Mouse (Mus musculus) intestine, postnatal 0 days (tissue): ENCODE measurements around the gene Togaram2. TPM values are rescaled to one million over a fixed set of nuclear protein-coding genes. Genes with fewer than 3 reads are reported as not detected.

Experiments used
- ATAC-seq: fragments of 200-750 bp; cut with Nextera tagmentation; 2 replicates; pipeline ENCODE4 v1.8.0; 2017; ENCODE audit warnings: mild to moderate bottlenecking, moderate TSS enrichment, moderate library complexity
- H3K27ac ChIP-seq: fragments of 300-500 bp; sonication (generic); 2 replicates; pipeline ENCODE4 v1.5.1; 2014; ENCODE audit warnings: mild to moderate bottlenecking, low read depth, low read length, moderate library complexity
- H3K27me3 ChIP-seq: fragments of 300-500 bp; sonication (generic); replicated peaks from 2 replicates; pipeline ENCODE4 v1.6.1; 2014; ENCODE audit warnings: low read length, mixed read lengths; ENCODE audit not compliant: control insufficient read depth, insufficient read depth
- H3K36me3 ChIP-seq: fragments of 300-500 bp; sonication (generic); 2 replicates; pipeline ENCODE4 v1.6.1; 2014; ENCODE audit warnings: mild to moderate bottlenecking, moderate library complexity; ENCODE audit not compliant: control insufficient read depth, insufficient read depth
- H3K4me1 ChIP-seq: fragments of 300-500 bp; sonication (generic); replicated peaks from 2 replicates; pipeline ENCODE4 v1.6.1; 2014; ENCODE audit warnings: antibody characterized with exemption, low read length, mixed read lengths; ENCODE audit not compliant: control insufficient read depth, insufficient read depth
- H3K4me2 ChIP-seq: fragments of 300-500 bp; sonication (generic); replicated peaks from 2 replicates; pipeline ENCODE4 v1.6.1; 2014; ENCODE audit warnings: low read depth, mild to moderate bottlenecking, moderate library complexity
- H3K4me3 ChIP-seq: fragments of 300-500 bp; sonication (generic); 2 replicates; pipeline ENCODE4 v1.5.1; 2014; ENCODE audit warnings: low read depth, low read length
- H3K9ac ChIP-seq: fragments of 300-500 bp; sonication (generic); 2 replicates; pipeline ENCODE4 v1.6.1; 2014; ENCODE audit warnings: mild to moderate bottlenecking, low read depth, low read length
- H3K9me3 ChIP-seq: fragments of 300-500 bp; sonication (generic); 2 replicates; pipeline ENCODE4 v1.6.1; 2016; ENCODE audit warnings: mixed run types; ENCODE audit not compliant: control insufficient read depth
- CTCF ChIP-seq: sonication (generic); IDR thresholded peaks from 2 replicates; pipeline ENCODE4 v1.5.1; 2016; ENCODE audit warnings: low read depth, mild to moderate bottlenecking, control low read depth, antibody characterized with exemption, moderate library complexity
- WGBS: fragments of 180-500 bp; shearing (Covaris S2); extraction: QIAGEN DNeasy Blood & Tissue Kit; methylation state at CpG from one replicate; pipeline ENCODE4 v1.1.7; 2014; 5-methylcytosine and 5-hydroxymethylcytosine counted together
- polyA plus RNA-seq: library from polyadenylated mRNA; unstranded; fragments of >200 nt; fragmentation: Nextera tagmentation; extraction: Ambion mirVana; gene quantifications from 2 replicates; pipeline ENCODE4 v1.2.1, GENCODE M21; 2015

Gene Togaram2
- polyA plus RNA-seq, 1 experiment from 2014 or later = 0.07 TPM

DNA sequence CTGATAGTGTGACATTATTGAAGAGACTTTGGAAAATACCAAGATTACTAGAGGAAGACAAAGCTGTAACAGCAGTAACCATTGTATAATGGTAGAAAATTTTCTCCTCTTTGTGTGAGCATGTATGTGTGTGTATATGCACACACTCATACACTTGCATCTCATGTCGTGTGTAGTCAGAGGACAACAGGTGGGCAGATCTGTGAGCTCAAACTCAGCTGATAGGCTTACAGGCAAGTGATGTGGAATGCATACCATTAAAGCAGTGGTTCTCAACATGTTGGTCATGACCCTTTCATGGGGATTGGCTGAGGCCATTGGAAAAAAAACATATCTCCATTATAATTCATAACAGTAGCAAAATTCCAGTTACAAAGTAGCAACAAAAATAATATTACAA lies 12.7 kb upstream of the Togaram2 start:
- H3K36me3 ChIP-seq = peaks cover 28% of the 10 kb centered on the region

DNA sequence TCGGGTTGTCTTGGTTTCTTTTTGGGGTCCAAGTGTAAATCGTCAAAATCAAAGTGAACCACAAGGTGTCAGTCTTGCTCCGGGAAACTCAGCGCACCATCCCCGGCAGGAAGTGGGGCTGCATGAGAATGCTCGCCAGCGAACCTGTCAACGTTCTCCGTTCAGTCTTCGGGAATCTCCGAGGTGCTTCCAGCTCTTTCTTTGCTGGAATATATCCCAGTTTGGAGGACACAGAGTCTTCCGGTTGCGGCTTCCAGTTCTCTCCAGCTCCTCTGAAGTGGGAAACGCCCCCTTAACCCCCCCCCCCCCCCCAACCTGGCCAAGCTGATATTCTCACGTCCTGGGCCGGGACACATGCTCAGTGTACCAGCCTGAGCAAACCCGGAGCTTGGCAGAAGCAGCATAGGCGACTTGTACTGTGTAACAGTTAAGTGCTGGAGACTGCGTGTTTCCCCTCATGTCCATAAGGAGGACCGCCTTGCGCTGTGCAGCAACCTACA lies 10.3 kb upstream of the Togaram2 start:
- H3K4me2 ChIP-seq = peak overlapping the region; percentile 69
- 9% methylated on average over 21 of the region's 21 CpGs for WGBS
- H3K4me1 ChIP-seq = no peaks in the 10 kb centered on the region
- ATAC-seq = peak; percentile 75
- H3K36me3 ChIP-seq = peaks cover 9% of the 10 kb centered on the region
- H3K27me3 ChIP-seq = no peaks in the 10 kb centered on the region
- no peak overlapping the region for H3K27ac ChIP-seq
- no peak overlapping the region for H3K9ac ChIP-seq
- TF ChIP-seq CTCF = peak; percentile 87
- no peaks in the 10 kb centered on the region for H3K9me3 ChIP-seq
- H3K4me3 ChIP-seq = peak overlapping the region; percentile 35

More for the DNA sequence above, 12.7 kb upstream of the Togaram2 start:
- H3K4me1 ChIP-seq = no peaks in the 10 kb centered on the region
- H3K4me2 ChIP-seq = no peak overlapping the region
- no peaks in the 10 kb centered on the region for H3K9me3 ChIP-seq
- TF ChIP-seq CTCF = no peak
- no peak overlapping the region for H3K27ac ChIP-seq
- WGBS = 53% methylated on average over 1 of the region's 1 CpGs
- no peaks in the 10 kb centered on the region for H3K27me3 ChIP-seq
- H3K9ac ChIP-seq = no peak overlapping the region
- no peak overlapping the region for H3K4me3 ChIP-seq
- ATAC-seq = no peak

DNA sequence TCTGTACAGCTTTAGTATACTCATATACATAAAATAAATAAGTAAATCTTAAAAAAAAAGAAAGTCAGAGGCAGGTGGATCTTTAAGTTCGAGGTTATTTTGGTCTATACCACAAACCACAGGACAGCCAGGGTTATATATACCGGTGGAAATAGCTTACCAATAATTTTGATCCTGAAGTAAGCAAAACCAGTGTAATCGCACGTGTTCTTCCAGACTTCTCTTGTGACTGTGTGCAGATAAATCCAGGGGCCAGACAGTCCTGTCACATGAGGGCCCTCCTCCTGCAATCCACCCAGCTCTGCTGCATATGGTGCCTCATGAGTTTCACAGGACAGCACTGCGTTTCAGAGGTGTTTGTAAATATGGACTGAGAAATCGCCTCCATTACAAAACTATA lies 9.6 kb upstream of the Togaram2 start:
- no peak overlapping the region; the same call in 1 of the 2 replicates for H3K4me2 ChIP-seq
- no peak overlapping the region for H3K27ac ChIP-seq
- peaks cover 4% of the 10 kb centered on the region for H3K36me3 ChIP-seq
- no peak overlapping the region for H3K4me3 ChIP-seq
- WGBS = 68% methylated on average over 6 of the region's 6 CpGs
- H3K9ac ChIP-seq = no peak overlapping the region
- no peak for ATAC-seq
- TF ChIP-seq CTCF = no peak
- no peaks in the 10 kb centered on the region for H3K4me1 ChIP-seq
- H3K27me3 ChIP-seq = no peaks in the 10 kb centered on the region
- no peaks in the 10 kb centered on the region for H3K9me3 ChIP-seq

- no peaks in the 10 kb centered on the region for H3K27me3 ChIP-seq
- H3K9ac ChIP-seq = no peak overlapping the region
- H3K4me2 ChIP-seq = no peak overlapping the region
- H3K4me3 ChIP-seq = no peak overlapping the region
- 56% methylated on average over 1 of the region's 1 CpGs for WGBS
- H3K36me3 ChIP-seq = no peaks in the 10 kb centered on the region
- no peak for ATAC-seq
- no peaks in the 10 kb centered on the region for H3K4me1 ChIP-seq
- no peaks in the 10 kb centered on the region; the same call in 1 of the 2 replicates for H3K9me3 ChIP-seq
- H3K27ac ChIP-seq = no peak overlapping the region
- TF ChIP-seq CTCF = no peak
These were observed 8.9 kb upstream of the Togaram2 start for GRCm38 (mm10) chr17:71664172-71664571.

DNA sequence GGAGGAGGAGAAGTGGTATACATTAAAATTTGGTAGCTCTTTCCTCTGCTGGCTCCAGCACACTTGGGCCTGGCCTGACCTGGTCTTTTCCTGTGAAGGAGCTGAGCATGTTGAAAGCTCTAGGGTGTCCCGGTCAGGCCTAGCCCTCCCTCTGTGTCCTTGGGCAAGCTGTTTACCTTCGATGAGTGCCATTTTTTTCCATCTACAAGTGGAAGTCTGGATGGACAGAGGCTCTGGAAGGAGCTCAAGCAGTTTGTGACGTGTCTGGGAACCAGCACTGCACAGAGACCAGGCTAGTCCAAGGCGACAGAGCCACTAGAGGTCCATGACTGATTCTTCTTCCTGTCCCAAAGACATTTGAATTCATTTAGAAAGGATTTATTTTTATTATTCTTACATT lies 7.9 kb upstream of the Togaram2 start:
- WGBS = 81% methylated on average over 4 of the region's 4 CpGs
- no peak for ATAC-seq
- Histone ChIP-seq H3K36me3 (no peaks in the 10 kb centered on the region), H3K9me3 (no peaks in the 10 kb centered on the region; the same call in 1 of the 2 replicates), H3K4me1 (no peaks in the 10 kb centered on the region), H3K4me3 (no peak overlapping the region), H3K9ac (no peak overlapping the region), H3K4me2 (no peak overlapping the region), H3K27ac (no peak overlapping the region), H3K27me3 (no peaks in the 10 kb centered on the region)
- TF ChIP-seq CTCF = no peak

- no peak for ATAC-seq
- 79% methylated on average over 5 of the region's 5 CpGs for WGBS
These were observed 3.5 kb upstream of the Togaram2 start for GRCm38 (mm10) chr17:71669511-71669910.

More at GRCm38 (mm10) chr17:71669511-71669910, 3.5 kb upstream of the Togaram2 start:
- Histone ChIP-seq H3K27me3 (no peaks in the 10 kb centered on the region), H3K4me1 (no peaks in the 10 kb centered on the region), H3K9me3 (no peaks in the 10 kb centered on the region; the same call in 1 of the 2 replicates), H3K4me3 (no peak overlapping the region), H3K9ac (no peak overlapping the region), H3K4me2 (no peak overlapping the region), H3K36me3 (no peaks in the 10 kb centered on the region), H3K27ac (no peak overlapping the region)
- TF ChIP-seq CTCF = peak; percentile 25; the same call in 1 of the 2 replicates
